Mouse (Mus musculus) B cell, adult 2 months (primary cell): ENCODE data around the gene Oas1c.
"Not testable (repeated sequence)": the region's sequence is repeated elsewhere in the genome, so short reads cannot be mapped to it uniquely, and the experiment has no call there.

Source experiments
- DNase-seq, 2 experiments: peaks; one replicate each; pipeline ENCODE4 v3.0.0; 2022

Oas1c gene

DNA sequence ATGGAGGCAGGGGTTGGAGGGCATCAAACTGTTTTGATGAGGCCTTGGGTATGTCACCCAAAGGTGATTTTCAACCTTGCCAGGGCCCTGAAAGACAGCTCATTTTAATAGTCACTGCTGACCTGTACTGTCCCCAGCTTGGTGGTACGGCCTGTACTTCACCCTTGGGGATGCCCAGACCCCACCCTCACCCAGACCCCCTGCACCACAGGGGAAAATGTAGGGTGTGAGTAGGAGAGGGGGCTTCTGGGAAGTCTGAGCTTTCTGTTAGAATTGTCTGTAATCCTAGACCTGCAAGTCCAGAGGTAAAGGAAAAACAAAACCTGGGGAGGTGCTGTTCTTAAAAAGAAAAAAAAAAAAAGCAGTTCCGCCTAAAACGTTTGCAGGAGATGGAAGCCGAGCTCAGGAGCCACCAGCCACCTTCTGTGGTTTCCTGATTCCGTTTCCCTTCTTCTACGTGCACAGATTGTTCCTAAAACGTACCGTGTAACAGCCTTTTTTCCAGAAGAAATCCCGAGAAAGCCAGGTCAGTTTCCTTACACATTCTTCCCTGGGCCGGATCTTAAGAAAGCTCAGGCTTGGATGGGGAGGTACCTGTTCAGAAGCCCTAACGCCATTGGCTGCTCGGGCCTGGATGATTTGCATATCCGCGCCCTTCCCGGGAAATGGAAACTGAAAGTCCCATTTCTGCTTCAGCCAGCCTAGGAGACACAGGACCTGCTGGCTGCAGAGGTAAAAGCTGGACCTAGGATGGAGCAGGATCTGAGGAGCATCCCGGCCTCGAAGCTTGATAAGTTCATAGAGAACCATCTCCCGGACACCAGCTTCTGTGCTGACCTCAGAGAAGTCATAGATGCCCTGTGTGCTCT lies at the start of gene Oas1c:
Gene Oas1c (minus strand): TSS at position 564 of the 869 bp plus-strand sequence.
- DNase-seq, result peak; percentile 82

DNA sequence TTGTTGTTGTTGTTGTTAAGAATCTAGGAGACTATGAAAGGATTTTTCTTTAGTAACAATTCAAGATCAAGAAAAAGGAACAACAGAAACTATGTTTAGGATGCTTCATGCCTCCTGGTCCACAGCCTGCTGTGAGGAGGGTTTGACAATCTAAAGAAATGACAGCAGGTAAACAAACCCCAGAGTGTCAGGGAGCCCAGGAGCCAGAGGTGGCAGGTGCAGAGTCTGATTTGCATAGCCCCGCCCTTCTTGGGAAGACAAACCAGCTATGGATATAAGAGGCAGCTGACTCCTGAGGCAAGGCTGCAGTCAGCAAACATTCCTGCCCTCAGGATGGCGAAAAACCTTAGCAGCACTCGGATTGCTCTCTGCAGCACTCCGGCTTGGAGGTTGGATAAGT lies 48.8 kb upstream of the Oas1c start, which contains the start of gene Oas1h:
Gene Oas1h (plus strand): TSS at position 301 of the 400 bp plus-strand sequence.
- DNase-seq, result no peak

DNA sequence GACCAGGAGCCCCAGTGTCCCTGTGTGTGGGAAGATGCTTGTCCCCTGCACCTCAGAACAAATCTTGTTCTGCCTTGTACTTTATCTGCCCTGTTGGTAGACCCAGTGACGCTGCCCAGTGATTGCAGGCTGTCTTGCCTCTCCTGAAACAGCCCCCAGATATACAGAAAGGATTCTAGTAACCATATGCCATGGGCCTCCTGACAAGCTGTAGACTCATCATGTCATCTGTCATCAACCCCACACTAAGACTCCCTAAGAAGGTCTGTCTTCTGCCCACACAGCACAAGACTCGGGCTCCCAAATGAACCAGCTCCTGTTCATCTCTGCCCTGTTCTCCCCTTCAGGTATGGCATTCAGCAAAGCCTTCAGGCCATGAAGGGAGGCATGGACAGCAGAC lies 46.9 kb upstream of the Oas1c start:
- DNase-seq, result no peak

DNA sequence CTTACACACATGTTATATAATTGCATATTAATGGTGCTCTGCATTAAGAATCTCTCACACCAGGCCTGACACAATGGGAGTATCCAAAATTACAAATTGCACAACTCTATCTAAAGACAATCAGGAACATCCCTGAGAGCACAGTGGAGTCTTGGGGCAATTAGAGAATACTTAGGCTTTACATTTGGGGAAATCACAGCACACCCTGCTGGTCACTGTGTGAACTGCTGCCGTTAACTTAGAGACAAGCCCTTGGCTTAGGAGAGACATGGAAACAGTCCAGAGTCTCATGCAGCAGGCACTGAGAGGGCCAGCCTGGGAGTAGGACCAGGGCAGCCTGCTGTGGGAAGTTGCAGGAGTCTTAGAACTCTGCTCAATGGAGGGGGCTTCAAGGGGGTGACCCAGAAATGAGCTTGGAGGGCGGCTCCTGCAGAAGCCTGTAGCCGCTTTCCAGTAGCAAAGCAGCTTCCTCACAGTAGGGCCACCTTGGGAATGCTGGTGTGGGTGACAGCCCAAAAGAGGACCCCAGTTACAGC lies 37.4 kb upstream of the Oas1c start:
- peak; percentile 55 to 60 for DNase-seq

DNA sequence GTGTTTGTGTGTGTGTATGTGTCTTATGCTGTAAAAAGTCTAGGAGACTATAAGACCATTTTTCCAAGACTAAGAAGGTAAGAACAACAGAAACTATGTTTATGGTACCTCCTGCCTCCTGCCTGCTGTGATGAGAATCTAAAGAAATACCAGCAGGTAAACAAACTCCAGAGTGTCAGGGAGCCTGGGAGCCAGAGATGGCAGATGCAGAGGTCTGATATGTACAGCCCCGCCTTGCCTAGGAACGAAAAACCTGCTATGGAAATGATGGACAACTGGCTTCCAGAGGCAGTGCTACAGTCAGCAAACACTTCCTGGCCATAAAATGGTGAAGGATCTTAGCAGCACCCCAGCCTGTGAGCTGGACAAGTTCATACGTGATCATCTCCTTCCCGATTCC lies 34.8 kb upstream of the Oas1c start, which contains the start of gene Oas1f:
Gene Oas1f (plus strand): TSS at position 301 of the 400 bp plus-strand sequence.
- no peak for DNase-seq

DNA sequence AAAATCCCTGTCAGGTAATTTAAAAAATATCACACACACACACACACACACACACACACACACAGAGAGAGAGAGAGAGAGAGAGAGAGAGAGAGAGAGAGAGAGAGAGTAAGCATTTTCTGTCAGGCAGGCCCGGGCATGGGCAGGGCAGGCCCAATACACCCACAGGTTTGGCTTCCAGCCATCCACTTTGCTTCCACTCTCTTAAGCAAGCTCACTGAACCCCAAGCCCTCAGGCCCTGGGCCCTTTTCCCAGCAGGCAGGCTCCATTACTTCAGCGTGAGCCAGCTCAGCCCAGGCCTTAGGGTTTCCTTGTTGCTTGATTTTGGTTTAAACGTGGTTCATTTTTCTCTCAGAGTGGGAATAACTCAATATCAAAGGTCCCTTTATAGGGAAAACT lies 32.4 kb upstream of the Oas1c start:
- no peak for DNase-seq

DNA sequence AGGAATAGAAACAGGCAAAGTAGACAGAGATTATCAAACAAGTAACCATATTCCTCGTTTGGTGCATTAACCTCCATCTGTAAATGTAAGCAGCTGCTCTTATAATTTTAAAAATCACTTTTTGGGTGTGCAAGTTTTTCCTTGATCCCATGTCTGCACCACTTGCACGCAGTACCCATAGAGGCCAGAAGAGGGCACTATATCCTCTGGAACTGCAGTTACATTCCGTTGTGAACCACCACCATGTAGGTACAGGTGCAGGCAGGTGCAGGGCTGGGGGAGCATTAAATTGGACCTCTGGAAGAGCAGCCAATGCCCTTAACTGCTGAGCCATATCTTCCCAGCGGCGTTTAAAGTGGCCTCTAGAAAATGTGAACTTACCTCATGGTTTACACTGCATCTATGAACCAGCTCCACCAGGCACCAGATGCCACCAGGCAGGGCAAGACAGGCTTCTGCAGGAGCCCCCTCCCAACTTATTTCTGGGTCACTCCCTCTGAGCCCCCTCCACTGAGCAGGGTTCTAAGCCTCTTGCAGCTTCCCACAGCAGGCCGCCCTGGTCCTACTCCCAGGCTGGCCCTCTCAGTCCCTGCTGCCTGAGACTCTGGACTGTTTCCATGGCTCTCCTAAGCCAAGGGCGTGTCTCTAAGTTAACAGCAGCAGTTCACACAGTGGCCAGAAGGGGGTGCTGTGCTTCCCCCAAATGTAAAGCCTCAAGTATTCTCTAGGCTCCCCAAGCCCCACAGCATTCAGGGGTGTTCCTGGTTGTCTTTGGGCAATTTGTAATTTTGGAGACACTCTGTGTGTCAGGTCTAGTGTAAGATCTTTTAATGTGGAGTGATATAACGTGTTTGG lies 24.6 kb upstream of the Oas1c start:
- DNase-seq, result peak; percentile 73 to 76

DNA sequence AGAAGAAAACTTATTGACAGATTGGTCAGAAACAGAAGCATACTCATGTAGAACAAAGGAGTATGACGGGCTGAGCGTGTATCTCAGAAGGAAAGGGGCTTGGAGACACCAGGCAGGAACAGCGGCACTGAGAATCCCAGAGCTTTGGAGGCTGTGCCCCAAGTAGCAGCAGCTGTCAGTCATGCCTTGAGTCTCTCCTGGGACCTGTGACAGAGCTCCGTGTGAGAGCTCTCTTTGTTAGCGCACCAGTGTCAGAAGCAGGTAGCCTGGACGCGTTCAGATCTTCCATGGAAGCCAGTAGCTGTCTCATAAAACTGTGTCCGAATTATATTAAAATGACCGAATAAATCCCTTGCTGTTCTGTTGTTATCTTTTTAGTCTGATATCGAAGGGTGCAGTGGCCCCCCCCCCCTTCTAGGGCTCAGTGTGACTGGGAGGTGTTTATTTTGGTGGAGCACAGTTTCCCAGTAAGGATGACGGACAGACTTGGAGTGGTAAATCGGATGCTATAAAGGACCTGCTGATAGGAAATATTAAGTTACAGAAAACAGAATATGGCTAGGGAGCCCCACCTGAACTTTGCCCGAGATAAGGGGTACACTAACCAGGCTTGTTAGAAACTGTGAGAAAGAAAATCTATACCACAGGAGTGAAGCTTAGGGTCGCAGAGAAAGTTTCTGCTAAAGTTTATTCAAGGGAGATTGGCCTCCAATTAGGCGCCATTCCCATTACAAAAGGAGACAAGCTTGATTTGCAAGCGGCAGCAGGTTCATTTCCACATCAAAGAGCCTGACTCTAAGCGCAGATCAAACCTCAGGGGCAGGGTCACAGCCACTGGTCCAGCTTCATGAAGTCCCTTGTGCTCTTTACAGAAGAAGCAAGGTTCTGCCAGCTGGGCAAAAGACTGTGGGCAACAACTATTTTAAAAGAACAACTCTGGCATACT lies 21.3 kb upstream of the Oas1c start:
- no peak for DNase-seq

DNA sequence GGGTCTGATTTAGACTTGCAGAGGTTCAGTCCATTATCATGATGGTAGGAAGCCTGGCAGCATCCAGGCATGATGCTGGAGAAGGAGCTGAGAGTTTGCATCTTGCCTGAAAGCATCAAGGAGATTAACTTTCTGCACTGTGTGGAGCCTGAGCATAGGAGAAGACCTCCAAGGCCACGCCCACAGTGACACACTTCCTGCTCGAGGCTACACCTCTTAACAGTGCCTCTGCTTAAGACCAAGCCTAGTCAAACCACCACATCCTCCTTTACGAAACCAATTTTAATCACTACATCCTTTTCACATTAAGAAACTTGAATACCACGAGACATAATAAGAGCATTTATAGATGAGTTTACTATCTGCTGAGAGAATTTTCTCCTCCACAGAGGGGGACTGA lies 18.7 kb upstream of the Oas1c start:
- peak; percentile 22 to 47 for DNase-seq

DNA sequence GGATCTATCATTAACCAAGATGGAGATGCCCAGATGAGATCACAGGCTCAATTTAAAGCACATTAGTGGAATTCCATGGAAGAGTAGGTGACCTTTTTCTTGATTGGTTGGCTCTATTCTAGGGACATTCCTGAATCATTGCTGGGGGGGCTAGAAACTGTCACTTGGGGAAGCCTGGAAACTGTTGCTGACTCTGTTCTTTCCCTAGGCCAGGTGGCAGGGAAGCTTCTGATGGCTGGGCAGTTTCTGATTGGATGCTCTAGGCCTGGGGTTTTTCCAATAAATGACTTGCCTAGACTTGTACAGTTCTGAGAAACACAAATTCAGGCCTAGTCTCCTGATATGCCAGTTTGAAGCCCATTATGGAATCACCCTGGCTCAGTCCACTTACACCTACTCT lies 6.7 kb upstream of the Oas1c start:
- DNase-seq, result no peak

DNA sequence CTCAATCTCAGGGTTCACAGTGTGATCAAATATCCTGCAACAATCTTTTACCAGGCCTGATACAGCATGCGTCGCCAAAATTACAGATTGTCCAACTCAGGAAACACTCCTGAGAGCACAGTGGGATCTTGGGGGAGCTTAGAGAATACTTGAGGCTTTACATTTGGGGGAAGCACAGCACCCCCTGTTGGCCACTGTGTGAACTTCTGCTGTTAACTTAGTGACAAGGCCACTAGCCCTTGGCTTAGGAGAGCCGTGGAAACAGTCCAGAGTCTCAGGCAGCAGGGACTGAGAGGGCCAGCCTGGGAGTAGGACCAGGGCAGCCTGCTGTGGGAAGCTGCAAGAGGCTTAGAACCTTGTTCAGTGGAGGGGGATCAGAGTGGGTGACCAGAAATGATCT lies 3.6 kb upstream of the Oas1c start:
- DNase-seq, result peak; percentile 80 to 81

DNA sequence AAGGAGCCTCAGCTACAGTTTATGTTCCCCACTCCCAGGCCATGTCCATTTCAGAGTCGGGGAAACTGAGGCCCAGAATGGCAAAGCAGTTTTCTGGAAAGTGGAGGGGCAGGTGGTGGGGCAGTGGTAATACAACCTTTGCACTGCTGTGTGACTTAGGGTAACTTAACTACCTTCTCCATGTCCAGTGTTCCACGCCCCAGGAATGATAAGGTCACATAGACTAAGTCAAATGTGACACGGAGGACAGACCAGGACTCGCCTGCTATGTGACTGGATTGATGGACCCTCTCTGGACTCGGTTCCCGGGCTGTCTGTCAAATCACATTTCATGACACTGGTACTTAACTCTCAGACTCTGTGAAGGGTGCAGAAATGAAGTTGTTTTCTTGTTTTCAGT lies 709 bp upstream of the Oas1c start:
- no peak for DNase-seq

DNA sequence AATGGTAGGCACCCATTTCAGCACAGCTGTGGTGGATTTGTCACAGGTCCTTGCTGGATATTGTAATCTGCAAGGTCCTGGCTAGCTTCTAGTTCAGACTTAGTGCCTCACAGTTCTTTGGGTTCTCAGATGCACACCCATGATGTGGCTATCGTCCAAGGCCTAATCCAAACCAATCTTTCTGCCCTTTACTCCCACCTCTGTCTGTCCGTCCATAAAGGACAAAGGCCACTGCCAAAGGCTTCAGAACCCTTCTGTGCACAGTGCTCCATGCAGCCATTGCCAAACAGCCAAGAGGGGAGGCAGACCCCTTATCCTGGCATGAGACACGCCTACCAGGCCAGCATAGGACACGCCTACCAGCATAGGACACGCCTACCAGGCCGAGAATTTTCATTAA lies 3.1 kb downstream of the Oas1c start:
- DNase-seq, result no peak

DNA sequence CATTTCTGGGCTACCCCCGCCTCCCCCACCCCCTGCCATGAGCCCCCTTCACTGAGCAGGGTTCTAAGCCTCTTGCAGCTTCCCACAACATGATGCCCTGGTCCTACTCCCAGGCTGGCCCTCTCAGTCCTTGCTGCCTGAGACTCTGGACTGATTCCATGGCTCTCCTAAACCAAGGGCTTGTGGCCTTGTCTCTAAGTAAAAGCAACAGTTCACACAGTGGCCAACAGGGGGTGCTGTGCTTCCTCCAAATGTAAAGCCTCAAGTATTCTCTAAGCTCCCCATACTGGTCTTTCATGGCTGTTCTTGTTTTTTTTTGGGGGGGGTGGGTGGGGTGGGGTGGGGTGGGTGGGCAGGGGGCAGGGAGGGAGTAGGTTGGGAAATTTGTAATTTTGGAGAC lies 5.9 kb downstream of the Oas1c start:
- DNase-seq, result peak; percentile 78 to 80

DNA sequence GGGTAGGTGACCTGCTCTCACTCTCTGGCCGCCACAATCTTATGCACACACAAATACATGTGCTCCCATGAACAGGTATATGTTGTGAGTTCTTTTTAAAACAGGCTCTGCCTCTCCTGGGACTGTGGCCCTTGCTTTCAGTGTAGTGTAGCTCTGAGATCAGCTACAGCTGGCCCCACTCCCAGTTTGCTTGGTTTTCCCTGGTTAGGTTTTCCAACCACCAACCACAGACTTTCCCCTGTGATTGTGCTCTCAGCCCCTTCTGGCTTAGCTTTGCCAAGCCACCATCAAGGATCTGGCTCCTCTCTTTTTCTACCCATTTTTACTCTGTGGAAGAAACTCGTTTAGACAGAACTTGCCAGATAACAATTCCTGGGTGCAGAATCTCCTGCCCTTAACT lies 8.7 kb downstream of the Oas1c start:
- DNase-seq, result no peak

DNA sequence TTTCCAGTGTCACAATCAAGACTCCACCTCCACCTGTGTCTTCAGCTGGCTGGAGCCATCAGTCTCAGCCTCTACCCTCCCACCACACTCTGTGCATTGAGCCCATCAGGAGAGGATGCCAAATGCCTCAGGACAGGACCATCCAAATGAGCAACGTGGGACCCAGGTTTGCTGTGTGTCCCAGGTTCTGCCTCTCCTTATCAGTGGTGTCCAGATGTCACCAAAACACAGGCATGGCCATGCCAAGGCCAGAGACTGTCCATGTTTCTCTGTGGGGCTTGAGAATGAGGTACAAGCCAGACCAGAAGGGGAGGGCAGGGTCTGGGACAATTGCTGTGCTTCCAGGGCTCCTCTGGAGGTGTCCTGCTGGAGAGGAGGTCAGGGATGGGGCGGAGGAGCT lies 13.4 kb downstream of the Oas1c start:
- DNase-seq, result not testable (repeated sequence)

DNA sequence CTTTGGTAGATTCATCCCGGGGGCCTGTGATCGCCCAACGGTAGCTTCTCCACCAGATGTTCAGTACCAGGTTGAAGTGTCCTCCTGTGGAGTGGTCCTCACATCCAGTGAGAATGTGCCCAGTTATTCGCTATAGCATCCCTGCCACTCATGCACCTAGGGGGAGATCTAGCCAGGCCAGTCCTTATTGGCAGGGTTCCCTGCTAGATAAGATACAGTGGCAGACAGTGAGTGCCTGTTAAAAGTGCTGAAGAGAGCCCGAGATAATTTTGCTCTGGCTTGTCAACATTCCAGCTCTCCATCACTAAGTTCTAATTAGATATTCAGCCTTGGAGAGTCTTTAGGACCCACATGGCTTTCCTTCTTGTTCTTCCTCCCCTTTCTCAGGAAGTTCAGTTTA lies 14.2 kb downstream of the Oas1c start:
- DNase-seq, result not testable (repeated sequence)

DNA sequence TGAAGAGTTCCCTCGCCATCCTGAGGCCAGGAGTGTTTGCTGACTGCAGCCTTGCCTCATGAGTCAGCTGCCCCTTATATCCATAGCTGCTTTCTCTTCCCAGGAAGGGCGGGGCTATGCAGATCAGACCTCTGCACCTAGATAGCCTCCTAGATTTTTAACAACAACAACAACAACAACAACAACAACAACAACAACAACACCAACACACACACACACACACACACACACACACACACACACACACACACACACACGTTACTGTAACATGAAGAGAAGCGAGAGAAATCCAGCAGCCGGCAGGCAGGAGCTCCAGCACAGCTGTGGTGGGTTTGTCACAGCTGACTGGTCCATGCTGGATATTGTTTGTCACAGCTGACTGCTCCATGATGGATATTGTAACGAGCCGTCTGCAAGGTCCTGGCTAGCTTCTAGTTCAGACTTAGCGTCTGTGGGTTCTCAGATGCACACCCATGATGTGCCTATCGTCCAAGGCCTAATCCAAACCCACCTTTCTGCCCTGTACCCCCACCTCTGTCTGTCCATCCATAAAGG lies 16.8 kb downstream of the Oas1c start, which contains the start of gene Oas1e:
Gene Oas1e (minus strand): TSS at position 51 of the 555 bp plus-strand sequence.
- DNase-seq, result not testable (repeated sequence)

DNA sequence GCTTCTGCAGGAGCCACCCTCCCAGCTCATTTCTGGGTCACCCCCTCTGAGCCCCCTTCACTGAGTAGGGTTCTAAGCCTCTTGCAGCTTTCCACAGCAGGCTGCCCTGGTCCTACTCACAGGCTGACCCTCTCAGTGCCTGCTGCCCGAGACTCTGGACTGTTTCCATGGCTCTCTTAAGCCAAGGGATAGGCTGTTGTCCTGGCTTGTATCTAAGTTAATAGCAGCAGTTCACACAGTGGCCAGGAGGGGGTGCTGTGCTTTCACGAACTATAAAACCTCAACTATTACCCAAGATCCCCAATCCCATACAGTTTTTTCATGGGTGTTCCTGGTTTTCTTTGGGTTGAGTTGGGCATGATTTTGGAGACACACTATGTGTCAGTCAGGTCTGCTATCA lies 19.3 kb downstream of the Oas1c start:
- DNase-seq, result peak; percentile 75 to 76

DNA sequence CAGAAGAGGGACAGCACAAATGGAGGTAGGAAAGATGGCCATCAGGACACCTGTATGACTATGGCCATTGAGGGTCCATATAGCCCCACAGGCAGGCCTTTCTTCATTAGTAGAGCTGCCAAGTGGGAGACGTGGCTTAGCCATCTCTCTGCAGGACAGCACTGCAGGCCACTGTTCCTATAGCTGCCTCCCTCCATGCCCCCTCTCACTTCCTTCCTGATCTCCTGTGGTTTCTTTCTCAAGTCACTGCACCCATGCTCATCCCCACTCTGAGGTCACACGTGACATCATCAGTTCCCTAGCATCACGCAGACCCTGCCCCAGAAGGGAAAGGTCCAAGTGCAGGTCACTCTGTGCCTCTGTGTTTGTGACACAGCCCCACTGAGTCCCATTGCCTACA lies 25.3 kb downstream of the Oas1c start:
- DNase-seq, result no peak

DNA sequence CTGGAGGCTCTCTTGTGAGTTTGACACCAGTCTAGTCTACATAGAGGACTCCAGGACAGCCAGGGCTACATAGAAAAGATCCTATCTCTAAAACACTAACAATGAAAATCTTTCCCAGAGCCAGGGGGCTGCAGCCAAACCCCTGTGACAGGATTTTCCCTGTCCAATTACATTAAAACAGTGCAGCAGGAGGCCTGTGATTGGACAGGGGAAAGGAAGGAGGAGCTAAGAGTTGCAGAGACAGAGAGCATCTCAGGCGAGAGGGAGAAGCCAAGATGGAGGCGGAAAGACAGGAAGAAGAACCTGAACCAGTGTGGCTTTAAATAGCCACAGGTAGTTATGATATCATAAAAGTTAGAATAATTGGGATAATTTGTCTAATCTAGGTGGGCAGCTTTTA lies 29.9 kb downstream of the Oas1c start:
- DNase-seq, result no peak

DNA sequence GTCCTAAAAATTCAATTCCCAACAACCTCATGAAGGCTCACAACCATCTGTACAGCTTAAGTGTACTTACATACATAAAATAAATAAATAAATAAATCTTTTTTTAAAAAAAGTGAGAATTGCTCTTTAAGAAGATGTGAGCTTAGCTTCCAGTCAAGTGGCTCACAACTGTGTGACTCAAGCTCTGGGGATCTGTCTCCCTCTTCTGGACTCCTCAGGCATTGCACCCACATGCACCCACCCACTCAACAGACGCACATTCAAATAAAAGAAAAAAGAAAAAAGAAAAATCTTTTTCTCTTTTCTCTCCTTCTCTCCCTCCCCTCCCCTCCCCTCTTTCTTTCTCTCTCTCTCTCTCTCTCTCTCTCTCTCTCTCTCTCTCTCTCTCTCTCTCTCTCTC lies 30.7 kb downstream of the Oas1c start:
- no peak for DNase-seq
